Mouse (Mus musculus) midbrain, embryonic 10.5 days (tissue): ENCODE measurements around the gene Eftud2. TPM values are rescaled to one million over a fixed set of nuclear protein-coding genes. Genes with fewer than 3 reads are reported as not detected.
A peak's percentile ranks its signal among the peaks of the same experiment; 100 is the strongest.

Source experiments
- DNase-seq: peaks from one replicate; pipeline ENCODE4 v3.0.0-alpha.2; 2017; ENCODE audit warnings: low spot score
- H3K27ac ChIP-seq: fragments of 300-500 bp; sonication (generic); replicated peaks from 2 replicates; pipeline ENCODE4 v1.5.1; 2016; ENCODE audit warnings: mild to moderate bottlenecking
- H3K27me3 ChIP-seq: fragments of 300-500 bp; sonication (generic); 2 replicates; pipeline ENCODE4 v1.6.1; 2016; ENCODE audit warnings: low read depth, mild to moderate bottlenecking; ENCODE audit not compliant: poor library complexity, severe bottlenecking
- H3K36me3 ChIP-seq: fragments of 300-500 bp; sonication (generic); 2 replicates; pipeline ENCODE4 v1.6.1; 2016; ENCODE audit warnings: mild to moderate bottlenecking, moderate library complexity
- H3K4me1 ChIP-seq: fragments of 300-500 bp; sonication (generic); 2 replicates; pipeline ENCODE4 v1.6.1; 2016
- H3K4me3 ChIP-seq: fragments of 300-500 bp; sonication (generic); 2 replicates; pipeline ENCODE4 v1.5.1; 2016; ENCODE audit warnings: mild to moderate bottlenecking, moderate library complexity
- H3K9me3 ChIP-seq: fragments of 300-500 bp; sonication (generic); replicated peaks from 2 replicates; pipeline ENCODE4 v1.6.1; 2016; ENCODE audit warnings: mild to moderate bottlenecking
- WGBS: fragments of 180-500 bp; shearing (Covaris S2); methylation state at CpG from one replicate; pipeline ENCODE4 v1.1.7; 2016; 5-methylcytosine and 5-hydroxymethylcytosine counted together
- polyA plus RNA-seq: library from polyadenylated mRNA; unstranded; fragments of >200 nt; fragmentation: Nextera tagmentation; extraction: Ambion mirVana; gene quantifications from 2 replicates; pipeline ENCODE4 v1.2.1, GENCODE M21; 2016

The Eftud2 gene
- 334 and 339 TPM in 2 replicates for polyA plus RNA-seq

- under 1% methylated on average over 62 of the region's 62 CpGs for WGBS
- DNase-seq: peak; percentile 93
- H3K4me1 ChIP-seq: peaks cover 24% of the 10 kb centered on the region
- H3K27me3 ChIP-seq: peaks cover 21% of the 10 kb centered on the region
- peaks cover 24% of the 10 kb centered on the region for H3K36me3 ChIP-seq
- H3K9me3 ChIP-seq: no peaks in the 10 kb centered on the region
- H3K4me3 ChIP-seq: peak within 1 kb of the TSS; percentile 81
- H3K27ac ChIP-seq: peak within 1 kb of the TSS; percentile 98
Measured at GRCm38 (mm10) chr11:102880585-102881313, at the start of gene Eftud2, which contains the start of gene Ccdc103. Eftud2 (minus strand) TSS chr11:102880985. Ccdc103 (plus strand) TSS chr11:102881204.

DNA sequence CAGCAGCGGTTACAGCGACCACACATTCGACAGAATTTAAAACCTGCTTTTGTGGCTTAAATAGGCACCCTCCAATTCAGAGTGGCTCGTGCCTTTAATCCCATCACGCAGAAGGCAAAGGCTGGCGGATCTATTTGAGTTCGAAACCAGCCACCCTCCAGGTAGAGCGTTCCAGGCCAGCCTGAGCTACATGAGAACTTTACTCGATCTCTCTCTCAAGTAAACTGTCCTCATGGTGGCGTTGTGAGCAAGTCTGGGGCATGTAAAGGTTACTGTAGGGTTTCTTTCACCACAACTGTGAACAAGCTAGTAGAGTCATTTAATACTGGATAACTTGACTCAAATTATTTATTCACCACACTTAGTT lies 44.5 kb upstream of the Eftud2 start:
- Histone ChIP-seq H3K36me3 (peaks cover 28% of the 10 kb centered on the region), H3K27ac (peak overlapping the region; percentile 96), H3K4me1 (peaks cover 42% of the 10 kb centered on the region), H3K4me3 (peak overlapping the region; percentile 93), H3K27me3 (peaks cover 3% of the 10 kb centered on the region; the same call in 1 of the 2 replicates), H3K9me3 (no peaks in the 10 kb centered on the region)
- DNase-seq: no peak
- 2% methylated on average over 10 of the region's 10 CpGs for WGBS

- Histone ChIP-seq H3K27ac (peak within 1 kb of the TSS; percentile 96), H3K9me3 (no peaks in the 10 kb centered on the region), H3K27me3 (peaks cover 3% of the 10 kb centered on the region; the same call in 1 of the 2 replicates), H3K4me1 (peaks cover 42% of the 10 kb centered on the region), H3K4me3 (peak within 1 kb of the TSS; percentile 93), H3K36me3 (peaks cover 34% of the 10 kb centered on the region)
- WGBS: under 1% methylated on average over 62 of the region's 62 CpGs
- DNase-seq: peak; percentile 99
Measured at GRCm38 (mm10) chr11:102924557-102925350, 44.0 kb upstream of the Eftud2 start, which contains the start of gene Kif18b. Kif18b (minus strand) TSS chr11:102925124.

GRCm38 (mm10) chr11:102921491-102921890 lies 40.7 kb upstream of the Eftud2 start:
- H3K36me3 ChIP-seq: peaks cover 49% of the 10 kb centered on the region
- no peaks in the 10 kb centered on the region for H3K9me3 ChIP-seq
- H3K4me3 ChIP-seq: no peak overlapping the region; the same call in 1 of the 2 replicates
- H3K27ac ChIP-seq: peak overlapping the region; percentile 18; the same call in 1 of the 2 replicates
- H3K27me3 ChIP-seq: no peaks in the 10 kb centered on the region
- no peak for DNase-seq
- peaks cover 42% of the 10 kb centered on the region for H3K4me1 ChIP-seq
- WGBS: 91% methylated on average over 6 of the region's 6 CpGs

- Histone ChIP-seq H3K9me3 (no peaks in the 10 kb centered on the region), H3K27ac (no peak overlapping the region), H3K36me3 (peaks cover 83% of the 10 kb centered on the region), H3K4me3 (no peak overlapping the region), H3K27me3 (no peaks in the 10 kb centered on the region), H3K4me1 (peaks cover 19% of the 10 kb centered on the region)
- 96% methylated on average over 4 of the region's 4 CpGs for WGBS
- no peak for DNase-seq
Measured at GRCm38 (mm10) chr11:102918077-102918476, 37.3 kb upstream of the Eftud2 start.

GRCm38 (mm10) chr11:102915380-102915779 lies 34.6 kb upstream of the Eftud2 start:
- H3K36me3 ChIP-seq: peaks cover 83% of the 10 kb centered on the region
- WGBS: 88% methylated on average over 9 of the region's 9 CpGs

DNA sequence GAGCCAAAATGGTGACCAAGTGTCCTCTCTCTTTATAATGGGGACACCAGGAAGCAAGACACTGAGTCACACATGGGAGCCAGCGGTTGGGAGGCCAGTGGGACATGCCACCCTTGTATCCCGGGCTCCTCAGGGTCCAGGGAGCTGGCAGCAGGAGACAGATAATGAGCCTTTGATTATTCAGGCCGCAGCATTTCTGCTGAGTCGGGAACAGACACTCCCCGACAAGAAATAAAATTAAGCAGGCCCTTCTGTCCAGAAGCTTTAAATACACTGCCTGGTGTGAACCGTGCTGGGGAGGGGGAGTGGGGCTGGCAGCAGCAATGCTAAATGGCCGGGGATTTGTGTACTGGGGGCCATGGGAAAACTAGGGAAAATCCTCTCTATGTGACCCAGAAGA lies 30.6 kb upstream of the Eftud2 start:
- H3K4me1 ChIP-seq: no peaks in the 10 kb centered on the region
- H3K27me3 ChIP-seq: no peaks in the 10 kb centered on the region
- H3K27ac ChIP-seq: no peak overlapping the region
- H3K36me3 ChIP-seq: peaks cover 100% of the 10 kb centered on the region
- H3K9me3 ChIP-seq: no peaks in the 10 kb centered on the region
- WGBS: 89% methylated on average over 7 of the region's 7 CpGs
- H3K4me3 ChIP-seq: no peak overlapping the region
- no peak for DNase-seq

More at GRCm38 (mm10) chr11:102915380-102915779, 34.6 kb upstream of the Eftud2 start:
- H3K27ac ChIP-seq: no peak overlapping the region
- H3K27me3 ChIP-seq: no peaks in the 10 kb centered on the region
- no peaks in the 10 kb centered on the region for H3K4me1 ChIP-seq
- no peak overlapping the region for H3K4me3 ChIP-seq
- no peak for DNase-seq
- H3K9me3 ChIP-seq: no peaks in the 10 kb centered on the region

DNA sequence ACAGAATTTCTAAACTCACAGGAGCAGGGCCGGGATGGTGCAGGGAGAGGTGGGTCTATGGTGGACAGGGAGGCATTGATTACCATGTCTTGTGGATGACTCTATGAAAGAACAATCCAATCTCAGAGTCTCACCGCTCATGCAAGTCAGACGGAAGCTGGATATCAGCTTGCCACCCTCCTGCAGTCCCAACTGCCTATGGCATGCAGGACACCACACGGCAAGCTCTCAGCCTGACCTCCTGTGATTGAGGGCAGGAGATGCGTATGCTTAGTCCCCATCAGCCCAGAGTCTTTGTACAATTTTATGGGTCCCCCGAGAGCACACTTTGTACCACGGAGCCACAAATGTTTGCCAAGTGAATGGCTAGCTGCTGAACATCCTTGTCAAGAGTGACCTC lies 22.9 kb upstream of the Eftud2 start:
- Histone ChIP-seq H3K36me3 (peaks cover 45% of the 10 kb centered on the region), H3K4me1 (peaks cover 9% of the 10 kb centered on the region; the same call in 1 of the 2 replicates), H3K27ac (no peak overlapping the region), H3K27me3 (peaks cover 4% of the 10 kb centered on the region; the same call in 1 of the 2 replicates), H3K4me3 (no peak overlapping the region), H3K9me3 (no peaks in the 10 kb centered on the region)
- WGBS: 84% methylated on average over 7 of the region's 7 CpGs
- DNase-seq: no peak

DNA sequence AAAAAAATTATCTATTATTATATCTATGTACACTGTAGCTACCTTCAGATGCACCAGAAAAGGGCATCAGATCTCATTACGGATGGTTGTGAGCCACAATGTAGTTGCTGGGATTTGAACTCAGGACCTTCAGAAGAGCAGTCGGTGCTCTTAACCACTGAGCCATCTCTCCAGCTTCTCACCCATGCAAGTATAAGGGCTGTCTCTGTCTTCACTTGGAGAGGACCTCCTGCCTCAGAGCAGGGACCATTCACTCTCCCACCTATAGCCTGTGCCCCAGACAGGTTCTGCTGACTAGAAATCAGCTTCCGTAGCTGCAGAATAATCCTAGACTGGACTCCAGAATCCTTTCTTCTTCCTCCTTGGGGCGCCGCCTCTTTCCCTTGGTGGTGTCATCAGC lies 21.3 kb upstream of the Eftud2 start:
- 89% methylated on average over 5 of the region's 5 CpGs for WGBS
- H3K27ac ChIP-seq: no peak overlapping the region
- DNase-seq: no peak
- H3K4me3 ChIP-seq: no peak overlapping the region
- H3K9me3 ChIP-seq: no peaks in the 10 kb centered on the region
- peaks cover 12% of the 10 kb centered on the region for H3K4me1 ChIP-seq
- H3K36me3 ChIP-seq: peaks cover 29% of the 10 kb centered on the region
- peaks cover 18% of the 10 kb centered on the region for H3K27me3 ChIP-seq

GRCm38 (mm10) chr11:102901199-102901598 lies 20.4 kb upstream of the Eftud2 start:
- 75% methylated on average over 4 of the region's 4 CpGs for WGBS
- Histone ChIP-seq H3K4me3 (no peak overlapping the region), H3K27me3 (peaks cover 27% of the 10 kb centered on the region), H3K4me1 (peaks cover 12% of the 10 kb centered on the region), H3K27ac (no peak overlapping the region), H3K9me3 (no peaks in the 10 kb centered on the region), H3K36me3 (peaks cover 20% of the 10 kb centered on the region)
- no peak for DNase-seq

- 12% methylated on average over 7 of the region's 7 CpGs for WGBS
- H3K4me1 ChIP-seq: peaks cover 12% of the 10 kb centered on the region
- H3K9me3 ChIP-seq: no peaks in the 10 kb centered on the region
- peaks cover 32% of the 10 kb centered on the region for H3K27me3 ChIP-seq
- peaks cover 16% of the 10 kb centered on the region for H3K36me3 ChIP-seq
- H3K27ac ChIP-seq: no peak within 1 kb of the TSS
- no peak within 1 kb of the TSS for H3K4me3 ChIP-seq
- DNase-seq: peak; percentile 82
Measured at GRCm38 (mm10) chr11:102900763-102901162, 20.0 kb upstream of the Eftud2 start, which contains the start of gene Gfap. Gfap (minus strand) TSS chr11:102900912.

DNA sequence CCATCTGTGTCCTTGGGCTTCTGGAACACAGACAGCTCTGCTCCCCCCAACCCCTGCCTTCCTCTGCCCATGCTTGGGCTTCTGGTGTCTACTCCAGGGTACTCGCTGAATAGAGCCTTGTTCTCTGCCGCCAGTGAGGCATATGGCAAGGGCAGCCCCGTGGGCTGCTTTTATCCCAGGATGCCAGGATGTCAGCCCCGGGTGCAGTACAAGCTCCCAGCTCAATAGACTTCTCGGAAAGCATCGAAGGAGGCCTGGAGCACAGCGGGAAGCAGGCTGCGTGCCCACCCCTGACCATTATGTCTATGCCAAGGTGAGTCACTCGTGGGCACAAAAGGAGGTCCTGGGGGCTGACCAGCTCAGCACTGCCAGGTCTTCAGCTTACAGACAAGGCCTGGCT lies 17.6 kb upstream of the Eftud2 start:
- Histone ChIP-seq H3K9me3 (no peaks in the 10 kb centered on the region), H3K4me1 (peaks cover 16% of the 10 kb centered on the region), H3K36me3 (no peaks in the 10 kb centered on the region), H3K4me3 (no peak overlapping the region), H3K27ac (0 out of 2 replicates have a peak overlapping the region, but pooled peaks have one; percentile 30), H3K27me3 (peaks cover 55% of the 10 kb centered on the region)
- WGBS: 80% methylated on average over 9 of the region's 9 CpGs
- no peak for DNase-seq
